Mouse (Mus musculus) liver, embryonic 14.5 days (tissue): Measurements from ENCODE around the gene Syn2. TPM values are rescaled to one million over a fixed set of nuclear protein-coding genes. Genes with fewer than 3 reads are reported as not detected.

Source experiments
- ATAC-seq: fragments of 200-750 bp; cut with Nextera tagmentation; 2 replicates; pipeline ENCODE4 v1.8.0; 2017; ENCODE audit warnings: moderate number of reproducible peaks, mild to moderate bottlenecking, moderate library complexity; ENCODE audit not compliant: insufficient read depth
- DNase-seq, 3 experiments: peaks; one replicate each; pipeline ENCODE4 v3.0.0-alpha.2; 2012 to 2013; ENCODE audit warnings: low read depth in 3 of 3, low spot score in 3 of 3
- H3K27ac ChIP-seq: fragments of 300-500 bp; sonication (generic); 2 replicates; pipeline ENCODE4 v1.5.1; 2014; ENCODE audit warnings: moderate library complexity, mild to moderate bottlenecking, control low read depth, inconsistent platforms
- H3K27me3 ChIP-seq: fragments of 300-500 bp; sonication (generic); 2 replicates; pipeline ENCODE4 v1.6.1; 2014; ENCODE audit warnings: mild to moderate bottlenecking, low read length, moderate library complexity; ENCODE audit not compliant: control insufficient read depth, insufficient read depth
- H3K36me3 ChIP-seq: fragments of 300-500 bp; sonication (generic); replicated peaks from 2 replicates; pipeline ENCODE4 v1.6.1; 2014; ENCODE audit warnings: low read depth; ENCODE audit not compliant: control insufficient read depth, insufficient read depth
- H3K4me1 ChIP-seq, 2 experiments: fragments of 200-500 bp in 1 of 2; fragments of 300-500 bp in 1 of 2; sonication (generic) in 1 of 2; replicated peaks; 2 replicates each; pipeline ENCODE4 v1.6.1; 2012 to 2014; ENCODE audit warnings: antibody characterized with exemption in 1 of 2, inconsistent platforms in 1 of 2, low read length in 1 of 2; ENCODE audit not compliant: control insufficient read depth in 2 of 2, insufficient read depth in 2 of 2
- H3K4me2 ChIP-seq: fragments of 300-500 bp; sonication (generic); 2 replicates; pipeline ENCODE4 v1.6.1; 2014; ENCODE audit warnings: low read depth, mild to moderate bottlenecking, control low read depth, moderate library complexity
- H3K4me3 ChIP-seq, 2 experiments: fragments of 200-500 bp in 1 of 2; fragments of 300-500 bp in 1 of 2; sonication (generic) in 1 of 2; 2 replicates each; pipeline ENCODE4 v1.5.1; 2012 to 2014; ENCODE audit warnings: low read depth in 2 of 2, low read length in 2 of 2, mild to moderate bottlenecking in 2 of 2, control low read depth in 1 of 2, inconsistent platforms in 1 of 2, moderate library complexity in 1 of 2; ENCODE audit not compliant: insufficient read depth in 1 of 2
- H3K9ac ChIP-seq: fragments of 300-500 bp; sonication (generic); replicated peaks from 2 replicates; pipeline ENCODE4 v1.6.1; 2014; ENCODE audit warnings: mild to moderate bottlenecking, control low read depth, moderate library complexity
- H3K9me3 ChIP-seq: fragments of 300-500 bp; sonication (generic); 2 replicates; pipeline ENCODE4 v1.6.1; 2016; ENCODE audit warnings: low read length, mixed read lengths; ENCODE audit not compliant: control insufficient read depth
- CTCF ChIP-seq: IDR thresholded peaks from 2 replicates; pipeline ENCODE4 v1.5.1; 2016; ENCODE audit warnings: antibody characterized with exemption, low read depth, control low read depth
- EP300 ChIP-seq: IDR thresholded peaks from 2 replicates; pipeline ENCODE4 v1.6.1; 2016; ENCODE audit warnings: antibody characterized with exemption, low read depth
- WGBS: fragments of 180-500 bp; shearing (Covaris S2); extraction: QIAGEN DNeasy Blood & Tissue Kit; methylation state at CpG from one replicate; pipeline ENCODE4 v1.1.7; 2014; ENCODE audit not compliant: insufficient replicate concordance; 5-methylcytosine and 5-hydroxymethylcytosine counted together
- polyA plus RNA-seq, 2 experiments: library from polyadenylated mRNA; depleted of rRNA in 1 of 2; stranded (reverse) in 1 of 2; unstranded in 1 of 2; fragments of >200 nt; fragmentation: Nextera tagmentation in 1 of 2; extraction: Ambion mirVana in 1 of 2; gene quantifications; 2 replicates each; pipeline versions ENCODE4 v1.2.1 to v1.2.3; 2012 to 2014

Syn2 gene
- polyA plus RNA-seq, 2 experiments, result 0.04 TPM

DNA sequence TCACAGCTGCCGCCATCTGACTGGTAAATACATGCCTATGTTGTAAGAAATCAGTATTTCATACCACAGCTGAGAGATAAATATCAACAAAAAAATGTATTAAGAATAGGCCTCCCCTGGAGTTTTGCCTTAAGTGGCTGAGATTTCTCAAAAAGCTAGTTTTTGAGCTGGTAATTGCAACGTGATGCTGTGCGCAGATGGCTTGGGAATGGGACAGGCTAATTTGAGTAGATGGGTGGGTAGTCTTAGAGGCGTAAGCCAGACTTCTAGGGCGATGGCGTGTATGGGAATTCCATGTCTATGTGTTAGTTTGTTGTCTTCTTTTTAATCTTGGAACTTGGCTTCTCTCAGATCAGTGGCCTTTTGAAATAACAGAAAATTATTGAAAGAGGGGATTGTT, 157.1 kb downstream of the Syn2 start:
- WGBS, result 71% methylated on average over 6 of the region's 6 CpGs
- Histone ChIP-seq H3K4me1 (no peaks in the 10 kb centered on the region), H3K4me3 (no peak overlapping the region), H3K4me2 (no peak overlapping the region), H3K9ac (no peak overlapping the region), H3K27ac (no peak overlapping the region), H3K9me3 (no peaks in the 10 kb centered on the region), H3K36me3 (no peaks in the 10 kb centered on the region), H3K27me3 (no peaks in the 10 kb centered on the region)
- TF ChIP-seq EP300, result no peak
- TF ChIP-seq CTCF, result no peak
- ATAC-seq (no peak), DNase-seq (no peak)

DNA sequence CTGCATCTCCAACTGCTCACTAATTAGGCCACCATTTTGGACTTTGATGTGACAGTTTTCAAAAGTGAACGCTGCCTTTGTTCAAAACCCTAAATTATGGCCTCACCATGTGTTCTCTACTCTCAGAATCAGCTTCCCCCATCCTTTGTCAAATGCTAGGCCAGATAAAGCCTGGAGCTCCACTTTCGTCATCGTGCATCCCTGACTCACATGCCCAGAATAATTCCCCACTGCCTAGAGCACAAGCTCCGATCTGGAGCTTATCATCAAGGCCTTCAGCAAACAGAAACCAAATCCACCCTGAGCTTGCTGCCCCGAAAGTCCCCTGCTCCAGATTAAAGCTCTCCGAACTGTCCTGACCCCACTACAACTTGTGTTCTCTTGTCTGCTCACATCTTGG, 157.9 kb downstream of the Syn2 start:
- 61% methylated on average over 6 of the region's 6 CpGs for WGBS
- no peak overlapping the region for H3K4me3 ChIP-seq
- H3K36me3 ChIP-seq, result no peaks in the 10 kb centered on the region
- no peak for TF ChIP-seq CTCF
- no peak for TF ChIP-seq EP300
- no peaks in the 10 kb centered on the region for H3K9me3 ChIP-seq
- H3K4me1 ChIP-seq, result no peaks in the 10 kb centered on the region
- H3K9ac ChIP-seq, result no peak overlapping the region
- DNase-seq, result no peak
- no peaks in the 10 kb centered on the region for H3K27me3 ChIP-seq
- no peak overlapping the region for H3K27ac ChIP-seq
- no peak overlapping the region for H3K4me2 ChIP-seq
- ATAC-seq, result no peak

DNA sequence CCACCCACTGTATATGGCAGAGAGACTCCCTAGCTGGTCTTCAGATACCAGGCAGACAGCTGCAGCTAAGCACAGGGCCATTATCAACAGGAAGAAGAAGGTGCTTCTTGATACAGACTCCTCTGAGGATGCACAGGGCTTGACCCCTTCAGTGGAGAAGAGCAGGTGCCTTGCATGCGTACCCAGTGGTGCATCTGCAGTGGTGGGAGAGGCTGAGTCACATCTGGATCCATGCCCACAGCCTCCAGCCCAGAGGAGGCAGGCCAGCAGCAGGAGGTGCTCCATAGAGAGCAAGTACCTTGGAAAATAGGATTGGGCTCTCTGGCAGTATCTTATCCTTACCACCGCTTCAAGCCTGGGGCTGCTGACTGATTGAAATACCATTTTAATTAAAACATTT, 159.2 kb downstream of the Syn2 start:
- TF ChIP-seq CTCF (no peak), EP300 (no peak)
- DNase-seq (no peak), ATAC-seq (no peak)
- no peaks in the 10 kb centered on the region for H3K9me3 ChIP-seq
- H3K4me2 ChIP-seq, result no peak overlapping the region
- WGBS, result 61% methylated on average over 2 of the region's 2 CpGs
- no peaks in the 10 kb centered on the region for H3K4me1 ChIP-seq
- H3K27me3 ChIP-seq, result no peaks in the 10 kb centered on the region
- no peak overlapping the region for H3K4me3 ChIP-seq
- H3K27ac ChIP-seq, result no peak overlapping the region
- no peaks in the 10 kb centered on the region for H3K36me3 ChIP-seq
- H3K9ac ChIP-seq, result no peak overlapping the region

DNA sequence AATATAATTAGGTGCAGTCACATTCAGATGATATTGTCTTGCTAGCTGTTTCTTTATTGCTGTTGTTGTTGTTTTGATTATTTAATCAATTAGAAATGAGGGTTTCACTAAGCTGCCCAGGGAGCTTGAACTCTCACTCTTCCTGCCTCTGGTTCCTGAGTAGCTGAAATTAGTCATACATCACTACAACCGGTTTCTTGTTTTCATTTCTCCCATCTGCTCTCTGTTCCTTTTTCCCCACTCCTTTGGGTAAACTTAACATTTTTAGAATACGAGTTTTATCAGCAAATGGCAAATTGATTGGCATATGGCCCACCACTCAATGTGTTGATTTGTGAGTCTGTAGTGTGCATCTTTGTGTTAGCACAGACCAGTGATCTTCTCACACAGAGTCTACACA, 172.4 kb downstream of the Syn2 start:
- H3K4me3 ChIP-seq, result no peak overlapping the region
- ATAC-seq, result no peak
- no peaks in the 10 kb centered on the region for H3K27me3 ChIP-seq
- H3K9me3 ChIP-seq, result no peaks in the 10 kb centered on the region
- no peak for DNase-seq
- H3K27ac ChIP-seq, result no peak overlapping the region
- H3K9ac ChIP-seq, result no peak overlapping the region
- H3K4me2 ChIP-seq, result no peak overlapping the region
- H3K36me3 ChIP-seq, result no peaks in the 10 kb centered on the region
- no peaks in the 10 kb centered on the region for H3K4me1 ChIP-seq
- no peak for TF ChIP-seq EP300
- TF ChIP-seq CTCF, result no peak
- whole genome bisulfite sequencing, result 30% methylated on average over 2 of the region's 2 CpGs

DNA sequence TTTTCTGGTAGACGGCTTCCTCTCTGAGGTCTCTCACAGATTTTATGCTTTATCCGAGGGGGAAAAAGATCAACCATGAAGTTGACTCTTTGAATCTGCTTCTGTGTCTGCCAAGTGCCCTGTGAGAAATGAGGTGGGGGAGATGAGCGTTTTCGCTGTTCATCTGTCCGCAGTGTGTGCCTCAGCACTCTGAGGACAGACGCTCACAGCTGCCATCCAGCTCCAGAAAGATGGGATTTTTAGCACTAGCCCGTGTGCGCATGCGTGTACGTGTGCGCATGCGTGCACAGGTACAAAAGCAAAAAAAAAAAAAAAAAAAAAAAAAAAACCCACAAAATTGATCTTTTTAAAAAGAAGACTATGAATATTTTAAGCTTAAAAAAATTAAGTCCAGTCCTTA, 178.1 kb downstream of the Syn2 start:
- no peaks in the 10 kb centered on the region for H3K27me3 ChIP-seq
- H3K4me2 ChIP-seq, result no peak overlapping the region
- 67% methylated on average over 12 of the region's 12 CpGs for WGBS
- H3K9ac ChIP-seq, result no peak overlapping the region
- H3K9me3 ChIP-seq, result no peaks in the 10 kb centered on the region
- H3K27ac ChIP-seq, result no peak overlapping the region
- no peak for TF ChIP-seq CTCF
- no peak for TF ChIP-seq EP300
- ATAC-seq, result no peak
- no peaks in the 10 kb centered on the region for H3K4me1 ChIP-seq
- H3K4me3 ChIP-seq, result no peak overlapping the region
- H3K36me3 ChIP-seq, result no peaks in the 10 kb centered on the region
- DNase-seq, result no peak

DNA sequence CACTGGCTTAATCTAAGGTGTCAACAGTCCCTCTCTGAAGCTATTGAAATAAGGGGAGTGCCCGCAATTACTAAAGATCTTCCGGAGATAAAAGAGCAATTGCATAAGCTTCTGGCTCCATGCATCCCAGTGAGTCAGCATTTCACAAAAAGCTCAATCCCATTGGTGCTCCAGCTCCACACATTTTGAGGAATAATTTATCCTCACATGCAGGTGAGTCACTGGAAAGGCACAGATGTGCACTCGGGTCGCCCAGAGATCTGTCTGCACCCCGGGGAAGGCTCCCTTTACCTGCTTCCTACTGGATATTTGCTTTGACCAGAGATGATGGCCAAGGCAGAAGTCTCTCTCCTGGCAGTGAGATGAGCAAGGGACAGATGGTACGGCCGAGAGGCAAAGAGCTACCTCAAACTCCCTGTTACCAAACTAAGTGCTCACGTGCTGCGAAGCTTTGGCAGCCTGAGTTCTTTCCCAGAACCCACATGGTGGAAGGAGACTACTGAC, 178.6 kb downstream of the Syn2 start:
- H3K4me1 ChIP-seq, result no peaks in the 10 kb centered on the region
- DNase-seq, result no peak
- WGBS, result 54% methylated on average over 9 of the region's 9 CpGs
- no peaks in the 10 kb centered on the region for H3K36me3 ChIP-seq
- H3K27ac ChIP-seq, result no peak overlapping the region
- no peak overlapping the region for H3K4me3 ChIP-seq
- no peaks in the 10 kb centered on the region for H3K9me3 ChIP-seq
- no peak overlapping the region for H3K4me2 ChIP-seq
- no peaks in the 10 kb centered on the region for H3K27me3 ChIP-seq
- H3K9ac ChIP-seq, result no peak overlapping the region
- no peak for ATAC-seq
- TF ChIP-seq CTCF (no peak), EP300 (no peak)
